Mouse (Mus musculus) urinary bladder, postnatal 14 days (tissue): Measurements from ENCODE around the gene Pxt1.

ENCODE experiments used
- DNase-seq: peaks from one replicate; pipeline ENCODE4 v3.0.0; 2021; ENCODE audit warnings: low spot score

Pxt1 gene

DNA sequence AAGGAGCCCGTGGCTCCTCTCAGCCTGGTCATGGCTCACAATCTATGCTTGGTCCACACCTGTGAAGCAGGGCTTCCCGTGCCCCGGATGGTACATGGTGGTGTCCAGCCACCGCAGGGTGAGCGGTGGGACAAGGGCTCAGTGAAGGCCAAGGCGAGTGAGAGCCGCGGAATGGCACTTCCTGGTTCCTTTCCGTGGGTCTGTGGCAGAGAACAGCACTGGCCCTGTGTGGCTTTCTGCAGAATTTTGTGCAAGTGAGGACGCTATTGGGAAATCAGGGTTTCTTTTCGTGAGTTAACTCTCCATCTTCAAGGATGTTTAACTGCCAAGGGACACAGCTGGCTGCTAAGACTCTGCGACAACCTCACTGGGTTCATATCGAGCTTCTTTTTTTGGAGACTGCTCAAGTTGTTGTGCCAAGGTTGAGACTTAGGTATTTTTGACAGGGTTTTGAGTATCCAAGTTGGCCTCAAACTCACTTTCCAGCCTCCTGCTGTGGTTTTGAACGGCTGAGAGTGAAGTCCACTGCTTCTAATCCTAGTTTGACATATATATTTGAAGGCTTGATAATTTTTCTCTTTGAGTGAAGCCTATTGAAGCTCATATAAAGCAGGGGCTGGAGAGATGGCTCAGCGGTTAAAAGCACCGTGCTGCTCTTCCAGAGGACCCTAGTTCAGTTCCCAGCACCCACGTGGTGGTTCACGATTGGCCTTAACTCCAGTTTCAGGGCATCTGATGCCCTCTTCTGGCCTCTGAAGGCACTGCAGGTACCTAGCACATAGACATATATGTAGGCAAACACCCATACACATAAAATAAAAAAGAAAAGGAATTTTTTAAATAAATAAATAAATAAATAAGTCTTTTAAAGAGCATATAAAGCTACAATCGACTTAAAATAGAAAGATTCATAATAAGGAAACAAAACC is 3.6 kb upstream of the Pxt1 start:
- no peak for DNase-seq

DNA sequence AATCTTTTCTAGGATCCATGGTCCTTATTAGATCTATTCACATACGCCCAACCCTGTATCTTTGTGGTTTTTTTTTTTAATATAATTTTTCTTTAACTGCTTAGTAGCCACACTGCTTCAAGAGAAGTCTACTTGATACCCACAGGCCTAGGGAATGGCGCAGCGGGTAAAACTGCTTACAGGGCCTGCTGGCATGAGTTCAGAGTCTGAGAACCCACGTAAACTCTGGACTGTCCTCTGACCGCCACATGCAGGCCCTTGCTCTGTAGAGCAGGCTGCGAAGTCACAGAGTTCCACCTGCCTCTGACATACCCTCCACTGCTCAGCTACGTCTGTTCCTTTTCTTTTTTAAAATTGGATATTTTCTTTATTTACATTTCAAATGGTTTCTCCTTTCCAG is 841 bp upstream of the Pxt1 start:
- no peak for DNase-seq

DNA sequence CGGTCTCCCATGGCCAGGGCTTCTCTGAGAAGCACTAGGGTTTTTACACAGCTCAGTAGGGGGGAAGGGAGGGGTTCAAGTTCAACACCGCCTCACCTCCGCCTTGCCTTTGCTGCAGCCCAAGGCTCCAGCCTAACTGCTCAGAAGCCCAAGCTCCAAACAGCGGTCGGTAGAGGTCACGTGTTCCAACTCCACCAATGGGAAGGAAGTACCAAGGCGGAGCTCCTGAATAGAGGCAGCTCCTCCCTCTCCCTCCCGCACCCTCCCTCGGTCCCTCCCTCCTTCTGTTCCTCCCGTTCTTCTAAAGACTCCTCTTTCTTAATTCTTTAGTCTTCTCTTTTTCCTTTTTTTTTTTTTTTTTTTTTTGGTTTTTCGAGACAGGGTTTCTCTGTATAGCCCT is 1.5 kb downstream of the Pxt1 start:
- DNase-seq: no peak

DNA sequence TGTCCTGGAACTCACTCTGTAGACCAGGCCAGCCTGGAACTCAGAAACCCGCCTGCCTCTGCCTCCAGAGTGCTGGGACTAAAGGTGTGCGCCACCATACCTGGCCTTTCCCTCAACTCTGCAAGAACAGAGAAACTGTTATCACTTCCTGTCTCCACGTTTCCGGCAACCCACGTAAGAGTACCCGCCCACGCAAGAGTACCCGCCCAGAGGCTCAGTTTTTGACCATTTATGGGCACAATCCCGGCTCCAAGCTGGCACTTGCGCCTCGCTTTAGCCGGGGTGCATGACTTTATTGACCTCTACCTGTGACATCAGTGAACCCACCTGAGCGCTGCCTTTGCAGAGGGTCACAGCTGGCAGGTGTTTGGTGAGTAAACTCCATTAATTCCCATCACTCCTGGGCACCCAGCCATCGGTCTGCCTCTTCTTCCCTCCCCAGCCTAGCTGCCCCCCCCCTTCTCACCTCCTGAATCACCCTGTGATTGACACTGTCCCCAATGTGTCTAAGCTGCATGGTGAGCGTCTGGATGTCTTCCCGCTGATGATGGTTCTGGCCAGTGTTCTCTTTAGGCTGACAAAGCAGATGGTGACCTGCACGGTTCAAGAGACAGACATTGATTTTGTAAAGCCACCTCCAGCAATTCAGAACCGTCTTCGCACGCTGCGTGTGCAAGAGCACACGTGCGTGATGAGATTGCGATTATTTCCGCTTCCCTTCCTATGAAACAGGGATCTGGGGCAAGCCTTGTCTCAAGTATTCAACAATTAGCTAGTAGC is 2.7 kb downstream of the Pxt1 start:
- DNase-seq: no peak

DNA sequence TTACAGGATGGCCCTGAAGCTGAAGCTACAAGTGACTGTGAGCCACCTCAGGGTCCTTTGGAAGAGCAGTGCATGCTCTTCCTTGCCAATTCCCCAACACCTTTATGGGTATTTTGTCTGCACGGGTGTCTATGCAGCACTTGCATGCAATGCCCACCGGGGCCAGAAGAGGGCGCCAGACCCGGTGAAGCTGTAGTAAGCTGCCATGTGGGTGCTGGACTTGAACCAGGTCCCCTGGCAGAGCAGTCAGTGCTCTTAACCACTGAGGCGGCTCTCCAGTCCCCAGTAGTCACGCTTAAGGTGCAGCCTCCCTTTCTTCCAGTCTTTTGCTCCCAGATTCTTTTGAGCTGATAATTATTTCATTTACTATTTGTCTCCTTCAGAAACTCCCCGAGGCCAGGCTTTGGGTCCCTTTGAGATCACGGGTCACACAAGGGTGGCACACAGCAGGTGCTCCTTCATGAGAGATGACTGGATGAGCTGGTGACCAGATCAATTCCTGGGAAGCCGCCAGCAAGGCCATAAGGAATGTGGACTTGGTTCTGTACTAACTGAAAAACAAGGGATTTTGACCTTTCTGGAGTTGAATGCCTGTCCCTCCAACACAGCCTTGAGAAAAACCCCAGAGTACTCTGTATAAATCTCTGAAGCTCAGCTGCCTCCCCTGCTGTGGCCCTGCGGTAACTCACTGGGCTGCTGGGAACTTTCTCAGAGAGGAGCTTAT is 6.9 kb downstream of the Pxt1 start:
- DNase-seq: no peak

DNA sequence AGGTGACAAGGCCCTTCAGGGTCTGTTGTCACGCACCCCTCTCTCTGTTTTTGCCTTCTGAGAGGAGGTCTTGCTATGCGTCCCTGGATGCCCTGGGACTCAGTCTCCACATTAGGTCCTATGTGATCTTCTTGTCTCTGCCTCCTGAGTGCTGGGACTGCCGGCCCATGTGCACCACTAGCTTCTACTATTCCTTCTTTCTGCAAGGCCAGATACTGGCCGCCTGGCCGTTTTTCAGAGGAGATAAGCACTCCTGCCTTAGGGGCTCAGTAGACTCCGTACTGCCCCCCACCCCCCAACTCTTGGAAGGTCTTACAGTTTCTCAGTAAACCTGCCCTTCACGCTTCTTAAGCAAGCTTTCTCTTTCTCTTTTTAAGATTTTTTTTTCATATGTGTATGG is 7.5 kb downstream of the Pxt1 start:
- DNase-seq: no peak

DNA sequence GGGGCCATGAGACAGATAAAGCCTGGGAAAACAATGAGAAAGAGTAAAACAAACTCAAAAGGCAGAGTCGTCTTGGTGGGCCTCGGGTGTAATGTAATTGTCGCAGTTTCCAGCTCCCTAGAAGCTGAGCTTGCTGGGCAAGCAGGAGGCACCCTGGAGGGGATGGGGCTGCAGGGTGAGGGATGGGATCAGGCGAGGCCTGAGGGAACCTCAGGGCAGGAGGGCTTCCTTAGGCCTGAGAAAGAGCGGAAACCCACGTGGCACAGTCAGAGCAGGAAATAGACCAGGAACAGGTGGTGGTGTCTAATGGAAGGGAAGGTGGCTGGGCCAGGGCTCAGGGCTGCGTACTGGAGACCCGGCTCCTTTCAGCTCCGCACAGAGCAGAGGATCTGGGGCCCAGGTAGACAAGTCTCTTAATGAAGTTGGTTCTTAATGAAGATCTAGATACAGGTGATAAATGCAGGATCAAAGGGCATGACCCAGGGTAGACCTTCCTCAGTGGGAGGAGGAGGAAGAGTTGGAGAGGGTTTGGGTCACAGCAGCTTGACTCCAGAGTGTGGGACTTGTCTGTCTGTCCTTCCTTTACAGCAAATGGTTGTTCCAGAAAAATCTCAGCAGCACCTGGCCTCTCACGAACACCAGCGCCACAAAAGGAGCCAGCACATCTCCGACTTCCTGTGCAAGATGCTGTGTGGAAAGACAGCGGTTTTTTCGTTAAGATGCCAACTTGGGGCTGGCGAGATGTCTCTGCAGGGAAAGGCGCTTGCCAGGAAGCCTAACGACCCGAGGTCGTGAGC is 9.3 kb downstream of the Pxt1 start:
- no peak for DNase-seq

DNA sequence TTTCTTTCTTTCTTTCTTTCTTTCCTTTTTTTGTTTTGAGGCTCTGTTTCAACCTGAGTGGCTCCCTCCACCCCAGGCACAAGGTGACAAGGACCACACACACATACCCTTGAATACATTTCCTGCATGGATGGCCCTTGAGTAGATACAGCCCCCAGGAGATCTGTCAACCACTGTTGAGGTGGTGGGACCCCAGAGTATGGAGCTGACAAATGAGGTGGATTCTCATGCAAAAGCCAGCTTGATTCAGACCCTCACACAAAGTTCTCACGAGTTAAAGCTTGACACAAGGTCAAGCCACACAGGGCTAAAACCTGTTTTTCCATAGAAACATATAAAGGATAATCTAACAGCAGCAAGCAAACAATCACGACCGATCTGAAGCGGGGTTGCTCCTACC is 11.4 kb downstream of the Pxt1 start:
- no peak for DNase-seq

DNA sequence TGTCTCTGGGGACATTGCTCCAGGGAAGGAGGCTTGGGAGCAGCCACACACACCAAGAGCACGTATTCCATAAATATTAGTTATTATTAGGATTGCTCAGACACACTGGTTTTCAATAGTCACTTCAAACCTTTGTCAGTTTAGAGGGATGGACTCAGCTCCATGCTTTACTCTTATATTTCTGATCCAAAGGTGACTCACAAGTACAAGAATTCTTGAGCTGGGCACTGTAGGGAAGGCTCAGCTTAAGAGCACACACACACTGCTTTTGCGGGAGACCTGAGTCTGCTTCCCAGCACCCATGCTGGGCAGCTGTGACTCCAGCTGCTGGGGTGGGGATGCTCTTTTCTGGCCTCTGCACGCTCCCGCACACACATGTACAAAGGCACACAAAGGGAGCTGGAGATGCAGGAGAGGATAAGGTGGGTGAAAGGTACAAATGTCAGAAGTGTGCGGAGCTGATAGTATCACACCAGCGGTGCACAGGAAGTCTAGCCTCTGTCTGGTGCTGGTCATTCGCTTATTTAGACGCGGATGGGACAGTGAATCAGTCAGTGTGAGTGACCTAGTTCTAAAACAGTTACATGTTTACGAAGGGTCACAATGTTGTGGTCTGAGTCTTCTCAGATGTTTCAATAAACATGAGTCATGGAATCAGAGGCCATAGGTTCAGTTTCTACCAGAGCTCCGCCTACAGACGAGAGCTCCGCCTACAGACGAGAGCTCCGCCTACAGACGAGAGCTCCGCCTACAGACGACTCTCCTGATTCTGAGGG is 12.0 kb downstream of the Pxt1 start:
- DNase-seq: no peak

DNA sequence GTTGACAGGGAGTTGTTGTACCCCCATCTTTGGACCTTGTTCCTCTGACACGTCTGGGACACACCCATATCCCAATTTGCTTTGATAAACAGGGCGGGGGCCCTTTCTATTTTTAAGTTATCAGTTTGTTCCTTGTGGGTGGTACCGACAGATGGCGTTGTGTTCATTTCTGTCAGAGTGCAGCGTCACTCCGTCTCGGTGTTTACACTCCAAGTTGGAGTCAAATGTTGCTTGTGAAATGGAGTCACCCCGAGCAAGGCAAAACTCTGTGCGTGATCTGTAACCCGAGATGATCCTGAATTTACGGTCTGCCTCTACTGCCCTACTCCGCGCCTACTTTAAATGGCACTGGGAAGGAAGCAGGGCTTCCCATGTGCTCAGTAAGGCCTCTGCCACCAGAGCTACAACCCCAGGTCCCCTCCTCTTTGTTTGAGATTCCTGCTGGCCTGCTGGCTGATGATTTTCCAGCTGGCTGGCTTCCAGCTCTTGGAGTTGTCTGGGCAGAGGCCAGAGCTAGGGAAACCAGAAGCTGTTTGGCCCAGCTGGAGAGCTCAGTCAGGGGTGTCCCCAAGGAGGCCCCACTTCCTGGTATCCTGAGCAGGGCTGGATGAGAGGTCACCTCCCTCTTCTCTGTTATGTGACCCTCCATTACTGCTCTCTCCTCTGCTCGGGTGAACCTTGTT is 13.1 kb downstream of the Pxt1 start:
- peak; percentile 85 for DNase-seq

DNA sequence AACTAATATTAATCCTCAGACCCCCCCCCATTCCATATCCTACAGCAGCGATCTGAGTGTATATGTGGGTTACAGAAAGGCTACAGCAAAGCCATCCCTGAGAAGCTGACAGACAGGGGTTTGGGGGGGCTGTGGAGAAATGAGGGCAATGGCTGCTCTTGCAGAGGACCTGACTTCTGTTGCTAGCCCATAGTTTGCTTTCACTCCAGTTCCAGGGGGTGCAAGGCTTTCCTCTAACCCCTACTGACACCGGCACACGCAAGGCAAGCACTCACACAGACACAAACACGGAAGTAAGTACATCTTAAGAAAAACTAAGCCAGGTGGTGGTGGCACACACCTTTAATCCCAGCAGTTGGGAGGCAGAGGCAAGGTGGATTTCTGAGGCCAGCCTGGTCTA is 14.3 kb downstream of the Pxt1 start:
- DNase-seq: no peak

DNA sequence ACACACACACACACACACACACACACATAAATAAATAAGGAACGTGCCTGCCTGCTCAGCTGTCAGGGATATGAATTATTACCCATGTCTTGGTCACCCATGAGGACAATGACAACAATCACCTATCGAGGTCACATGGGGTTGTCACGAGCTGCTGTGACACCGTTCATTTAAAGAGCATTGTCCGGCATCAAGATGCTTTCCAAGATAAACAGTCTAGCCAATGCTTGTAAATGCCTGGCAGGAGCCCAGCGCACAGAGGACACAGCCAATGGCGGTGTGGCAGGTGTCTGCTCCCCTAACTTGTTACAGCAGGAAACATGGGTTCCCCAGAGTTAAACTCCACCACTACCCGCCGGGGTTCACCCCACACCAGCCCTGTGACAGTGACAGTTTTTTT is 15.6 kb downstream of the Pxt1 start:
- DNase-seq: no peak

DNA sequence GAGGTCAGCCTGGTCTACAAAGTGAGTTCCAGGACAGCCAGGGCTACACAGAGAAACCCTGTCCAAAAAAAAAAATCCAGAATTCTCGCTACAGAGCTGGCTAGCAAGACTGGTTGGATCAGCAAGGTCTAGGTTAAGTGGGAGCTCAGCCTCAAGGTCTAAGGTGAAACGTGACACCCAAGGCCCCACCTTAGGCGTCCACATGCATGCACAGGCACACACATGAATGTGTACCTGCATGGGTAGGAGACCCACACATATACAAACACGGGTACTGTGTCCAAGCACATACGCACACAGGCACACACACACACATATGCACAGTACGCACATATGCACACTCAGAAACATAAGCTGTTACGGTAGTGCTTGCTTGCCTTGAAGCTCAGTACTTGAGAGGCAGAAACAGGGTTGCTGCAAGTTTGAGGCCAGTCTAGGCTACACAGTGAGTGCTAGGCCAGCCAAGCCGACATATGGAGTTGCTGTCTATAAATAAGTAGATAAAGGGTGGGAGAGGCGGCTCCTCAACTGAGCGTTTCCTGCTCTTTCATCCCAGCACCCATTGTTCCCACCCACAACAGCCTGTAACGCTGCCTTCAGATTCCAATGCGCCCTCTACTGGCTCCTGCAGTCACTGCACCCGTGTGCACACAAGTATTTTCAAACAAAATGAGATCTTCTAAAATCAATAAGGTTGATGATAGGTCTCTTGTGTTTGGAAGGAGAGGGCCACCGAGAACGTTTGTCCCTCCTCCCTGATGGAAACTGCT is 16.6 kb downstream of the Pxt1 start:
- DNase-seq: peak; percentile 59

DNA sequence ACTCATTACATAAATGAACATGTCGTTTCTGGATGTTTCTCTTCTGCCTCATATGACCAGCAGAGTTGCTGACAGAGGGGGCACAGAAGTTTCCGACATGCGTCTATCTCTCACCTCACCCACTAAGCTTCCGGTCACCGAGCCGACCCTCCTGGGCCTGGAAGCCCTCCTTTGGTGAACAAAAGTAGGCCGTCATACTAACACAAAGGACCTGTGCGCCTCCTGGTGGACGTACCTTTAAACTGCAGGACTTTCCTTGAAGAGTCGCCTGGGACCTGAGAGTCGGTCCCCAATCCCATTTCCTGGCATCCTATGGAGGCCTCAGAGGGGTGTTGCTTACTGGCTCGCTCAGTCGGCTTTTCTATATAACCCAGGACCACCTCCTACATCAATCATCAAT is 17.3 kb downstream of the Pxt1 start:
- peak; percentile 77 for DNase-seq

DNA sequence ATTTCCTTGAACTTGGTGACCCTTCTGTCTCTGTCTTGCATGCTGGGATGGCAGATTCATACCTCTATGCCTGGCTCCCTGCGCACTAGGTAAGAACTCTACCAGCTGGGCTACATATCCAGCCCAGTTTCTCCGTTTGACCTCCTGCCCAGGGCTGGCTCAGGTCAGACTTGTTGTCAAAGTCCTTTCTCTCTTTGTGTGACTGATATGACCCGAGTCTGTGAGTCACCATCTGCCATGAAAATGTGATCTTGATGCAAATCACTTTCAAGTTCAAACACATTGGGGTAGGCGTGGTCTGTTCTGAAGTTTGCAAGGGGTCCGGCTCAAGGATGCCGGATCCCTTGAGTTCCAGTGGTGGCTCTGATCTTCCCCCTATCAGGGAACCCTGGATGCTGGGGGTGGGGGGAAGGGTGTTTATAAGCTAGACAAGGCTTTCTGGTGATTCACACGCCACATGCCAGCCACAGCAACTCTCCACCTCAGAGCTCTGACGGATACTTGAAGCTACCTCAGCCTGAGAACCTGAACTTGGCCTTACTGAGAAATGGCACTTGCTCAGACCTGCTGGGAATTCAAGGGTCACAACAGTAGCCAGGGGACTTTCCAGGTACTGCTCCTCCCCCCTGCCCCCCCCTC is 18.6 kb downstream of the Pxt1 start:
- peak; percentile 22 for DNase-seq

DNA sequence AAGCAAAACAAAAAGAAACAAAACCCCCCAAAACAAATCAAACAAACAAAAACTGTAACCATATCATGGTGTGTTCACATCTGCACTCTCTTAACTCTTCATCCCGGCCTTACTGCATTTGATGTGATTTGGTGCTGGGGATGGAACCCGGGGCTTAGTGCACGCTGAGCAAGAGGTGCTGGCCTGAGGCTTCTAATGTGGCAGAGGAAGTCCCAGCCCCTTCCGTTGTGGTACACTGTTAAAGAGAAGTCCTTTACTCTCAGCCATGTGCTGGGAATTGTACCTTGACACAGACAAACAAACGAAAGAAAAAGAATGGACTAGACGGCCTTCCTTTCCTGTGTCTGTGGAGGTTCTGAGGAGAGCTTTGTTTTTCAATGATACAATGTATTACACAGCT is 21.5 kb downstream of the Pxt1 start:
- no peak for DNase-seq

DNA sequence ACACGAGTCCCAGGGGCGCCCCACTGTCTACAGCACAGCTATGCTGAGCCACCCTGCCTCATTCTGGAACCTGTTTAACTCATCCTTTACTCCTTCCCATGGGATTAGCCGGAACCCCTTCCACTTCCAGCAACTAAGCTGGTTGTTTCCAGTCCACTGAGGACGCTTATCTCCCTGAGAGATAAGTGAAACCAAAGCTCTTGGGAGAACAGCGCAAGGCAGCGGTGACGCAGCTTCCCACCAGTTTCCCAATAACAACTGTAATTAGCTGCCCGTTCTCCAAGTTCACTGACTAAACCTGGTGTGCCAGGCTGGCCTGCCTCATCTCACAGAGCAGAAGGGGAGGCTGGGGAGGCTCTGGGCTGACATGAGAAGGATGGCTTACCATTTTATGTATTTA is 22.6 kb downstream of the Pxt1 start:
- no peak for DNase-seq

DNA sequence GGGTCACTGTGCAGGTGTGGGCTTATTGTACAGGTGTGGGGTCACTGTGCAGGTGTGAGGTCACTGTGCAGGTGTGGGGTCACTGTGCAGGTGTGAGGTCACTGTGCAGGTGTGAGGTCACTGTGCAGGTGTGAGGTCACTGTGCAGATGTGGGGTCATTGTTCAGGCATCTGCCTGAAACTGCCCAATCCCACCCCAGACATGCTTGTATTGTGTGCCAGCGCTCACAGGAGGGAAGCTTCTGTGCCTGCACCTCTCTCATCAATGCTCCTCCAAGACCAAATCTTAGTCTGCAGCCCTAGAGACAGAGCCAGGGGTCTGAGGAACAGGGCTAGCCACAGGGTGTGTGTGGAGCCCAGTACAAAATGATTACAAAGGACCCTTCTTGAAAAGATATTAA is 27.1 kb downstream of the Pxt1 start:
- DNase-seq: no peak

DNA sequence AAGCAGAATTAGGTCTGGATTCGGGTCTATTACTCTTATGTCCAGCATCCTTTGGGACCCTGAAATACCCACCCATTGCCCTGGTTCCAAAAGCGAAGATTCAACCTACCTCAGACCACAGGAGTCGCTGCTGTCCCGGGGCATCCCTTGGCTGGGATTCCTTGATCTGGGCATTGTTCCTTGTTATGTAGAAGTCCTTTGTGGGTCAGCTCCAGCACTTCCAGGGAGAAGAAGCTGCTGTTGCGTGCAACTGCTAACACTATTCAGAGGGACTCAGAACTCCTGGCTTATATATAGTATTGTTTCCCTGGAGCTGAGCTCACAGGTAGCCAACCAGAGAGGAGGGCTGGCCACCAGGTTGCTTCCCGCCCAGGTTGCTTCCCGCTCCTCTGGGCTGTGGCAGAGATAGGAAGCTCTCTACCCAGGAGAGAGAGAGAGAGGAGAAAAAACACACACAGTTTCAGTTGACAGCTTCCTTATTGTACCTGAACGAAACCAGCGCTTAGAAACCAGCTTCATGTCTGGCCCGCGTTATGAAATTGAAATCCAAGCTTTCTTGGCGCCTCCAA is 28.5 kb downstream of the Pxt1 start, which contains the start of gene 4930539E08Rik:
Gene 4930539E08Rik, minus strand, starts transcription at position 265 of the 569 bp plus-strand sequence.
- no peak for DNase-seq
